ENCODE assay signal across 8 mouse cellular contexts in genomic region chrX:52911587-52912371, GRCm38 (mm10). TPM values are rescaled to one million over a fixed set of nuclear protein-coding genes. Genes with fewer than 3 reads are reported as not detected.
DNase-seq lines count a peak whose midpoint lies in the region; ATAC-seq and TF ChIP-seq lines count a peak whose summit lies in the region.

Phf6 (plus strand) TSS chrX:52912266.

- WGBS in heart, embryonic 14.5 days, result 20% methylated on average over 53 of the region's 54 CpGs
- WGBS in liver, embryonic 14.5 days (ENCODE audit: insufficient replicate concordance), result 16% methylated on average over 39 of the region's 54 CpGs
- 21% methylated on average over 50 of the region's 54 CpGs for WGBS in neural tube, embryonic 11.5 days
- WGBS in stomach, postnatal 0 days, result 15% methylated on average over 32 of the region's 54 CpGs

- peak; percentile 95 for DNase-seq in CD4-positive, CD25-positive, alpha-beta regulatory T cell, adult 2 months (ENCODE audit: low read depth, low spot score)
- DNase-seq in fibroblast of lung, adult 2 months (ENCODE audit: low read depth), result peak; percentile 65
- peak; percentile 90 to 95 for DNase-seq in kidney, postnatal 25 days
- DNase-seq in liver, embryonic 14.5 days (ENCODE audit: low read depth in 3 of 3, low spot score in 3 of 3), result peak; percentile 71 to 80 (median 80)
- peak; percentile 93 for DNase-seq in neural tube, embryonic 11.5 days (ENCODE audit: low spot score)
- DNase-seq in stomach, postnatal 0 days (ENCODE audit: low spot score), result peak; percentile 91

- H3K4me3 ChIP-seq in brown adipose tissue, adult 24 weeks (ENCODE audit: insufficient read depth, low read depth, low read length), result peak within 1 kb of the TSS; percentile 94
- peak within 1 kb of the TSS; percentile 72 to 79 for H3K4me3 ChIP-seq in heart, embryonic 14.5 days (ENCODE audit: control insufficient read depth in 1 of 2, insufficient read depth in 1 of 2, low read depth in 1 of 2, low read length in 2 of 2)
- peak within 1 kb of the TSS; percentile 84 for H3K4me3 ChIP-seq in liver, embryonic 14.5 days (ENCODE audit: insufficient read depth in 1 of 2, low read depth in 2 of 2, low read length in 2 of 2)
- peak within 1 kb of the TSS; percentile 65 for H3K4me3 ChIP-seq in neural tube, embryonic 11.5 days (ENCODE audit: low read depth, low read length)
- H3K4me3 ChIP-seq in stomach, postnatal 0 days (ENCODE audit: low read depth, low read length), result peak within 1 kb of the TSS; percentile 60

- H3K36me3 ChIP-seq in heart, embryonic 14.5 days (ENCODE audit: control insufficient read depth, insufficient read depth, low read length), result no peaks in the 10 kb centered on the region
- no peaks in the 10 kb centered on the region for H3K36me3 ChIP-seq in liver, embryonic 14.5 days (replicated peaks; ENCODE audit: control insufficient read depth, insufficient read depth, low read depth)
- H3K36me3 ChIP-seq in neural tube, embryonic 11.5 days (ENCODE audit: control insufficient read depth, insufficient read depth, low read length), result no peaks in the 10 kb centered on the region
- H3K36me3 ChIP-seq in stomach, postnatal 0 days (ENCODE audit: control insufficient read depth, insufficient read depth, low read length), result no peaks in the 10 kb centered on the region

- H3K9me3 ChIP-seq in heart, embryonic 14.5 days (ENCODE audit: control insufficient read depth, low read length), result no peaks in the 10 kb centered on the region
- no peaks in the 10 kb centered on the region for H3K9me3 ChIP-seq in liver, embryonic 14.5 days (ENCODE audit: control insufficient read depth, low read length)
- no peaks in the 10 kb centered on the region for H3K9me3 ChIP-seq in neural tube, embryonic 11.5 days (ENCODE audit: control insufficient read depth, low read length)
- H3K9me3 ChIP-seq in stomach, postnatal 0 days (ENCODE audit: control insufficient read depth, low read length), result no peaks in the 10 kb centered on the region

- H3K27ac ChIP-seq in brown adipose tissue, adult 24 weeks (replicated peaks; ENCODE audit: low read depth, low read length), result peak within 1 kb of the TSS; percentile 58
- H3K27ac ChIP-seq in heart, embryonic 14.5 days (replicated peaks in 1 of 2; ENCODE audit: control insufficient read depth in 1 of 2, insufficient read depth in 1 of 2, low read depth in 2 of 2, low read length in 2 of 2), result peak within 1 kb of the TSS; percentile 77 to 85
- peak within 1 kb of the TSS; percentile 60 for H3K27ac ChIP-seq in liver, embryonic 14.5 days
- peak within 1 kb of the TSS; percentile 92 for H3K27ac ChIP-seq in neural tube, embryonic 11.5 days (ENCODE audit: low read depth, low read length)
- H3K27ac ChIP-seq in stomach, postnatal 0 days (replicated peaks), result peak within 1 kb of the TSS; percentile 83

- H3K4me1 ChIP-seq in brown adipose tissue, adult 24 weeks (ENCODE audit: control insufficient read depth, insufficient read depth, insufficient read length, low read length), result no peaks in the 10 kb centered on the region
- H3K4me1 ChIP-seq in heart, embryonic 14.5 days (ENCODE audit: control insufficient read depth in 2 of 2, insufficient read depth in 2 of 2, low read length in 2 of 2), result no peaks in the 10 kb centered on the region
- H3K4me1 ChIP-seq in liver, embryonic 14.5 days (replicated peaks; ENCODE audit: control insufficient read depth in 2 of 2, insufficient read depth in 2 of 2, low read length in 1 of 2), result no peaks in the 10 kb centered on the region
- H3K4me1 ChIP-seq in neural tube, embryonic 11.5 days (ENCODE audit: control insufficient read depth, insufficient read depth, low read length), result no peaks in the 10 kb centered on the region
- H3K4me1 ChIP-seq in stomach, postnatal 0 days (replicated peaks; ENCODE audit: control insufficient read depth, insufficient read depth), result no peaks in the 10 kb centered on the region

- peak; percentile 21; the same call in 1 of the 2 replicates for TF ChIP-seq CTCF in liver, embryonic 14.5 days (IDR thresholded peaks at IDR 0.05; ENCODE audit: low read depth)
- TF ChIP-seq CTCF in stomach, postnatal 0 days (IDR thresholded peaks at IDR 0.05; ENCODE audit: low read depth), result no peak; the same call in 1 of the 2 replicates

- H3K9ac ChIP-seq in heart, embryonic 14.5 days (ENCODE audit: low read length), result peak within 1 kb of the TSS; percentile 81
- H3K9ac ChIP-seq in liver, embryonic 14.5 days (replicated peaks), result peak within 1 kb of the TSS; percentile 89
- peak within 1 kb of the TSS; percentile 86 for H3K9ac ChIP-seq in neural tube, embryonic 11.5 days (ENCODE audit: low read length)
- H3K9ac ChIP-seq in stomach, postnatal 0 days (ENCODE audit: low read length), result peak within 1 kb of the TSS; percentile 74

- H3K27me3 ChIP-seq in heart, embryonic 14.5 days (ENCODE audit: control insufficient read depth, insufficient read depth, low read length), result no peaks in the 10 kb centered on the region
- no peaks in the 10 kb centered on the region for H3K27me3 ChIP-seq in liver, embryonic 14.5 days (ENCODE audit: control insufficient read depth, insufficient read depth, low read length)
- no peaks in the 10 kb centered on the region for H3K27me3 ChIP-seq in neural tube, embryonic 11.5 days (ENCODE audit: control insufficient read depth, insufficient read depth, low read length)
- no peaks in the 10 kb centered on the region for H3K27me3 ChIP-seq in stomach, postnatal 0 days (ENCODE audit: control insufficient read depth, insufficient read depth, low read length)

- TF ChIP-seq EP300 in liver, embryonic 14.5 days (IDR thresholded peaks at IDR 0.05; ENCODE audit: low read depth), result no peak
- TF ChIP-seq EP300 in stomach, postnatal 0 days (optimal IDR thresholded peaks at IDR 0.05), result no peak

- H3K4me2 ChIP-seq in heart, embryonic 14.5 days (ENCODE audit: low read length), result peak within 1 kb of the TSS; percentile 70
- H3K4me2 ChIP-seq in liver, embryonic 14.5 days (ENCODE audit: low read depth), result peak within 1 kb of the TSS; percentile 76
- H3K4me2 ChIP-seq in neural tube, embryonic 11.5 days (ENCODE audit: low read depth), result peak within 1 kb of the TSS; percentile 46
- peak within 1 kb of the TSS; percentile 53 for H3K4me2 ChIP-seq in stomach, postnatal 0 days (replicated peaks; ENCODE audit: low read depth)

- ATAC-seq in heart, embryonic 14.5 days (ENCODE audit: insufficient number of reproducible peaks, insufficient read depth, low FRiP score, low read depth), result peak; percentile 98
- ATAC-seq in liver, embryonic 14.5 days (ENCODE audit: insufficient read depth), result peak; percentile 99
- ATAC-seq in neural tube, embryonic 11.5 days (ENCODE audit: insufficient read depth, low FRiP score, low TSS enrichment), result peak; percentile 98
- peak; percentile 100 for ATAC-seq in stomach, postnatal 0 days (ENCODE audit: low FRiP score, low TSS enrichment)

RNA-seq across cellular contexts. Expression of gene Phf6, which starts in this region (rescaled TPM):
- polyA plus RNA-seq in brown adipose tissue, adult 24 weeks (2012; ENCODE audit: insufficient read depth, insufficient read length, missing spikeins), result 6.5 and 6.8 TPM in 2 replicates
- polyA plus RNA-seq in heart, embryonic 14.5 days (2014; fragmentation: Nextera tagmentation; extraction: Ambion mirVana), result 16.1 and 16.7 TPM in 2 replicates
- 3.5 and 4.7 TPM in 2 replicates for polyA plus RNA-seq in liver, embryonic 14.5 days (2012; rRNA removed)
- polyA plus RNA-seq in liver, embryonic 14.5 days (2014; fragmentation: Nextera tagmentation; extraction: Ambion mirVana), result 9.3 and 9.7 TPM in 2 replicates
- 111 and 120 TPM in 2 replicates for polyA plus RNA-seq in neural tube, embryonic 11.5 days (2014; fragmentation: Nextera tagmentation; extraction: Ambion mirVana)
- polyA plus RNA-seq in stomach, postnatal 0 days (2015; fragmentation: Nextera tagmentation; extraction: Ambion mirVana), result 7.2 and 7.4 TPM in 2 replicates

Comparison
In these comparisons a context has a peak if more than half of its experiments do, and no peak if none do; other contexts are left out.
1. Peak in every context shown above with its lines: DNase-seq, ATAC-seq, H3K4me3 ChIP-seq and H3K27ac ChIP-seq.